Mouse (Mus musculus) limb, embryonic 15.5 days (tissue): ENCODE data around the gene Aaed1. TPM values are rescaled to one million over a fixed set of nuclear protein-coding genes. Genes with fewer than 3 reads are reported as not detected.

Source experiments
- ATAC-seq: fragments of 200-750 bp; cut with Nextera tagmentation; 2 replicates; pipeline ENCODE4 v1.8.0; 2017; ENCODE audit warnings: low read depth, moderate TSS enrichment; ENCODE audit not compliant: insufficient number of reproducible peaks, low FRiP score, low TSS enrichment
- H3K27ac ChIP-seq: fragments of 300-500 bp; sonication (generic); 2 replicates; pipeline ENCODE4 v1.5.1; 2015; ENCODE audit warnings: moderate library complexity, mild to moderate bottlenecking, inconsistent platforms
- H3K27me3 ChIP-seq: fragments of 300-500 bp; sonication (generic); 2 replicates; pipeline ENCODE4 v1.6.1; 2015; ENCODE audit warnings: inconsistent platforms
- H3K36me3 ChIP-seq: fragments of 300-500 bp; sonication (generic); 2 replicates; pipeline ENCODE4 v1.6.1; 2015; ENCODE audit warnings: inconsistent platforms
- H3K4me1 ChIP-seq: fragments of 300-500 bp; sonication (generic); 2 replicates; pipeline ENCODE4 v1.6.1; 2015; ENCODE audit warnings: inconsistent platforms
- H3K4me2 ChIP-seq: fragments of 300-500 bp; sonication (generic); 2 replicates; pipeline ENCODE4 v1.6.1; 2015; ENCODE audit warnings: mild to moderate bottlenecking, inconsistent platforms
- H3K4me3 ChIP-seq: fragments of 300-500 bp; sonication (generic); 2 replicates; pipeline ENCODE4 v1.5.1; 2015; ENCODE audit warnings: mild to moderate bottlenecking, inconsistent platforms
- H3K9ac ChIP-seq: fragments of 300-500 bp; sonication (generic); 2 replicates; pipeline ENCODE4 v1.6.1; 2015; ENCODE audit warnings: inconsistent platforms
- H3K9me3 ChIP-seq: fragments of 300-500 bp; sonication (generic); 2 replicates; pipeline ENCODE4 v1.6.1; 2016; ENCODE audit warnings: inconsistent platforms
- WGBS: fragments of 180-500 bp; shearing (Covaris S2); methylation state at CpG from one replicate; pipeline ENCODE4 v1.1.7; 2015; 5-methylcytosine and 5-hydroxymethylcytosine counted together
- polyA plus RNA-seq: library from polyadenylated mRNA; unstranded; fragments of >200 nt; fragmentation: Nextera tagmentation; extraction: Ambion mirVana; gene quantifications from 2 replicates; pipeline ENCODE4 v1.2.1, GENCODE M21; 2015

Aaed1 gene
- polyA plus RNA-seq, 1 experiment from 2014 or later = 44.8 TPM

GRCm38 (mm10) chr13:64322561-64323281 lies 10.2 kb upstream of the Aaed1 start:
- WGBS = 73% methylated on average over 8 of the region's 8 CpGs
- no peaks in the 10 kb centered on the region for H3K9me3 ChIP-seq
- H3K4me1 ChIP-seq = no peaks in the 10 kb centered on the region
- H3K27ac ChIP-seq = no peak overlapping the region
- H3K9ac ChIP-seq = no peak overlapping the region
- no peaks in the 10 kb centered on the region for H3K36me3 ChIP-seq
- no peak for ATAC-seq
- H3K4me2 ChIP-seq = no peak overlapping the region
- H3K27me3 ChIP-seq = no peaks in the 10 kb centered on the region
- H3K4me3 ChIP-seq = no peak overlapping the region

GRCm38 (mm10) chr13:64320334-64320733 lies 7.8 kb upstream of the Aaed1 start:
- Histone ChIP-seq H3K4me3 (no peak overlapping the region), H3K4me1 (no peaks in the 10 kb centered on the region), H3K27me3 (no peaks in the 10 kb centered on the region), H3K27ac (no peak overlapping the region), H3K9ac (no peak overlapping the region), H3K36me3 (no peaks in the 10 kb centered on the region), H3K4me2 (no peak overlapping the region), H3K9me3 (no peaks in the 10 kb centered on the region)
- 77% methylated on average over 8 of the region's 8 CpGs for WGBS
- ATAC-seq = no peak

GRCm38 (mm10) chr13:64319782-64320181 lies 7.3 kb upstream of the Aaed1 start:
- H3K9me3 ChIP-seq = no peaks in the 10 kb centered on the region
- H3K4me1 ChIP-seq = no peaks in the 10 kb centered on the region
- H3K4me3 ChIP-seq = no peak overlapping the region
- no peak overlapping the region for H3K27ac ChIP-seq
- ATAC-seq = no peak
- H3K36me3 ChIP-seq = no peaks in the 10 kb centered on the region
- no peak overlapping the region for H3K9ac ChIP-seq
- H3K27me3 ChIP-seq = no peaks in the 10 kb centered on the region
- no peak overlapping the region for H3K4me2 ChIP-seq

GRCm38 (mm10) chr13:64318355-64318754 lies 5.8 kb upstream of the Aaed1 start:
- H3K4me1 ChIP-seq = no peaks in the 10 kb centered on the region
- WGBS = 30% methylated on average over 2 of the region's 2 CpGs
- ATAC-seq = no peak

GRCm38 (mm10) chr13:64315483-64316050 lies 3.1 kb upstream of the Aaed1 start:
- ATAC-seq = no peak
- WGBS = under 1% methylated on average over 3 of the region's 3 CpGs
- H3K4me1 ChIP-seq = peaks cover 13% of the 10 kb centered on the region
- no peak overlapping the region for H3K9ac ChIP-seq
- H3K4me3 ChIP-seq = no peak overlapping the region
- no peaks in the 10 kb centered on the region for H3K9me3 ChIP-seq
- H3K36me3 ChIP-seq = no peaks in the 10 kb centered on the region
- H3K27ac ChIP-seq = no peak overlapping the region
- no peak overlapping the region for H3K4me2 ChIP-seq
- 0 out of 2 replicates have a peak, but pooled peaks cover 3% of the 10 kb centered on the region for H3K27me3 ChIP-seq

More at GRCm38 (mm10) chr13:64318355-64318754, 5.8 kb upstream of the Aaed1 start:
- Histone ChIP-seq H3K9me3 (no peaks in the 10 kb centered on the region), H3K4me2 (no peak overlapping the region), H3K27me3 (0 out of 2 replicates have a peak, but pooled peaks cover 3% of the 10 kb centered on the region), H3K36me3 (no peaks in the 10 kb centered on the region), H3K9ac (no peak overlapping the region), H3K4me3 (no peak overlapping the region), H3K27ac (no peak overlapping the region)

GRCm38 (mm10) chr13:64314041-64314440 lies 1.5 kb upstream of the Aaed1 start:
- 0 out of 2 replicates have a peak, but pooled peaks cover 3% of the 10 kb centered on the region for H3K27me3 ChIP-seq

GRCm38 (mm10) chr13:64312916-64313289 lies 393 bp upstream of the Aaed1 start:
- 0 out of 2 replicates have a peak, but pooled peaks cover 2% of the 10 kb centered on the region for H3K36me3 ChIP-seq
- H3K4me1 ChIP-seq = peaks cover 16% of the 10 kb centered on the region
- no peak for ATAC-seq
- H3K9me3 ChIP-seq = no peaks in the 10 kb centered on the region
- WGBS = 0% methylated on average over 2 of the region's 2 CpGs
- H3K27ac ChIP-seq = no peak overlapping the region
- H3K27me3 ChIP-seq = 0 out of 2 replicates have a peak, but pooled peaks cover 3% of the 10 kb centered on the region
- H3K4me2 ChIP-seq = peak overlapping the region; percentile 53
- peak overlapping the region; percentile 67 for H3K4me3 ChIP-seq
- H3K9ac ChIP-seq = no peak overlapping the region

More at GRCm38 (mm10) chr13:64314041-64314440, 1.5 kb upstream of the Aaed1 start:
- Histone ChIP-seq H3K9me3 (no peaks in the 10 kb centered on the region), H3K4me3 (no peak overlapping the region), H3K27ac (no peak overlapping the region), H3K36me3 (no peaks in the 10 kb centered on the region), H3K4me2 (no peak overlapping the region), H3K4me1 (peaks cover 16% of the 10 kb centered on the region), H3K9ac (no peak overlapping the region)
- 70% methylated on average over 3 of the region's 3 CpGs for WGBS
- no peak for ATAC-seq

- Histone ChIP-seq H3K27me3 (0 out of 2 replicates have a peak, but pooled peaks cover 3% of the 10 kb centered on the region), H3K36me3 (peaks cover 11% of the 10 kb centered on the region; the same call in 1 of the 2 replicates), H3K4me3 (peak overlapping the region; percentile 67), H3K9ac (no peak overlapping the region), H3K9me3 (no peaks in the 10 kb centered on the region), H3K4me2 (peak overlapping the region; percentile 53), H3K4me1 (peaks cover 16% of the 10 kb centered on the region), H3K27ac (no peak overlapping the region)
- WGBS = 58% methylated on average over 1 of the region's 1 CpGs
- ATAC-seq = no peak
Measured at GRCm38 (mm10) chr13:64311266-64311665, 1.2 kb downstream of the Aaed1 start.

GRCm38 (mm10) chr13:64310585-64310984 lies 1.9 kb downstream of the Aaed1 start:
- Histone ChIP-seq H3K27me3 (0 out of 2 replicates have a peak, but pooled peaks cover 3% of the 10 kb centered on the region), H3K9me3 (no peaks in the 10 kb centered on the region), H3K4me3 (no peak overlapping the region), H3K36me3 (peaks cover 11% of the 10 kb centered on the region; the same call in 1 of the 2 replicates), H3K4me1 (peaks cover 16% of the 10 kb centered on the region), H3K27ac (no peak overlapping the region), H3K4me2 (no peak overlapping the region), H3K9ac (no peak overlapping the region)
- ATAC-seq = no peak
- WGBS = 69% methylated on average over 6 of the region's 6 CpGs

GRCm38 (mm10) chr13:64309842-64310241 lies 2.7 kb downstream of the Aaed1 start:
- Histone ChIP-seq H3K4me3 (no peak overlapping the region), H3K36me3 (peaks cover 11% of the 10 kb centered on the region; the same call in 1 of the 2 replicates), H3K4me2 (no peak overlapping the region), H3K4me1 (peaks cover 16% of the 10 kb centered on the region), H3K9me3 (no peaks in the 10 kb centered on the region), H3K27ac (no peak overlapping the region), H3K27me3 (0 out of 2 replicates have a peak, but pooled peaks cover 3% of the 10 kb centered on the region), H3K9ac (no peak overlapping the region)
- no peak for ATAC-seq
- WGBS = 77% methylated on average over 11 of the region's 11 CpGs

- Histone ChIP-seq H3K9ac (no peak overlapping the region), H3K27me3 (0 out of 2 replicates have a peak, but pooled peaks cover 3% of the 10 kb centered on the region), H3K36me3 (peaks cover 11% of the 10 kb centered on the region), H3K4me1 (peaks cover 16% of the 10 kb centered on the region), H3K27ac (no peak overlapping the region), H3K4me2 (no peak overlapping the region), H3K4me3 (no peak overlapping the region), H3K9me3 (no peaks in the 10 kb centered on the region)
- 46% methylated on average over 5 of the region's 5 CpGs for WGBS
- ATAC-seq = no peak
Measured at GRCm38 (mm10) chr13:64309036-64309435, 3.5 kb downstream of the Aaed1 start.

GRCm38 (mm10) chr13:64307508-64307907 lies 5.0 kb downstream of the Aaed1 start:
- no peak overlapping the region for H3K9ac ChIP-seq
- H3K9me3 ChIP-seq = no peaks in the 10 kb centered on the region
- H3K4me1 ChIP-seq = peaks cover 12% of the 10 kb centered on the region
- no peak overlapping the region for H3K27ac ChIP-seq
- WGBS = 77% methylated on average over 5 of the region's 5 CpGs
- H3K27me3 ChIP-seq = no peaks in the 10 kb centered on the region
- no peak overlapping the region for H3K4me3 ChIP-seq
- no peak overlapping the region for H3K4me2 ChIP-seq
- peaks cover 21% of the 10 kb centered on the region for H3K36me3 ChIP-seq
- no peak for ATAC-seq
